Mouse (Mus musculus): Measurements from ENCODE around the gene Olfr869.

GRCm38 (mm10) chr9:20128709-20129108 is at the start of gene Olfr869:
- TF ChIP-seq CTCF (IDR thresholded peaks at IDR 0.05; ENCODE audit: low read depth, low read length) (no peak), GATA1 (IDR thresholded peaks at IDR 0.05; ENCODE audit: borderline replicate concordance, low read length) (no peak), TAL1 (conservative IDR thresholded peaks at IDR 0.05; ENCODE audit: low read depth, low read length) (no peak), GATA2 (IDR thresholded peaks at IDR 0.05; ENCODE audit: borderline replicate concordance, low read depth, low read length) (no peak)
